Mouse (Mus musculus): ENCODE data around the gene Supt6.
"Not testable (repeated sequence)": the region's sequence is repeated elsewhere in the genome, so short reads cannot be mapped to it uniquely, and the experiment has no call there.

Supt6 gene

GRCm38 (mm10) chr11:78245627-78246317, at the start of gene Supt6, which contains the start of gene Sdf2:
Gene Supt6 (minus strand): TSS chr11:78245987.
Gene Sdf2 (plus strand): TSS chr11:78245746.
- DNase-seq (ENCODE audit: low read depth, low spot score): peak; percentile 84

- DNase-seq (ENCODE audit: low read depth, low spot score): no peak
These were observed 48.8 kb upstream of the Supt6 start for GRCm38 (mm10) chr11:78294585-78294984.

GRCm38 (mm10) chr11:78290654-78291053, 44.9 kb upstream of the Supt6 start, which contains the start of gene BC030499:
Gene BC030499 (plus strand): TSS chr11:78290841.
- DNase-seq (ENCODE audit: low read depth, low spot score): no peak

- DNase-seq (ENCODE audit: low read depth, low spot score): no peak
These were observed 43.5 kb upstream of the Supt6 start for GRCm38 (mm10) chr11:78289146-78289763.

GRCm38 (mm10) chr11:78279586-78279985, 33.8 kb upstream of the Supt6 start:
- no peak for DNase-seq (ENCODE audit: low read depth, low spot score)

- no peak for DNase-seq (ENCODE audit: low read depth, low spot score)
These were observed 33.1 kb upstream of the Supt6 start for GRCm38 (mm10) chr11:78278853-78279252.

GRCm38 (mm10) chr11:78276169-78276568, 30.4 kb upstream of the Supt6 start:
- DNase-seq (ENCODE audit: low read depth, low spot score): not testable (repeated sequence)

- no peak for DNase-seq (ENCODE audit: low read depth, low spot score)
These were observed 29.8 kb upstream of the Supt6 start for GRCm38 (mm10) chr11:78275596-78275995.

- DNase-seq (ENCODE audit: low read depth, low spot score): no peak
These were observed 26.2 kb upstream of the Supt6 start for GRCm38 (mm10) chr11:78271986-78272385.

GRCm38 (mm10) chr11:78265571-78265970, 19.8 kb upstream of the Supt6 start:
- no peak for DNase-seq (ENCODE audit: low read depth, low spot score)

- peak; percentile 28 for DNase-seq (ENCODE audit: low read depth, low spot score)
These were observed 16.8 kb upstream of the Supt6 start for GRCm38 (mm10) chr11:78262550-78262949.

GRCm38 (mm10) chr11:78261380-78262352, 15.9 kb upstream of the Supt6 start, which contains the start of gene 2610507B11Rik:
Gene 2610507B11Rik (plus strand): TSS chr11:78261752.
- DNase-seq (ENCODE audit: low read depth, low spot score): peak; percentile 89

GRCm38 (mm10) chr11:78260489-78261258, 14.9 kb upstream of the Supt6 start:
- no peak for DNase-seq (ENCODE audit: low read depth, low spot score)

- DNase-seq (ENCODE audit: low read depth, low spot score): no peak
These were observed 10.8 kb upstream of the Supt6 start for GRCm38 (mm10) chr11:78256618-78257017.

- no peak for DNase-seq (ENCODE audit: low read depth, low spot score)
These were observed 1.9 kb upstream of the Supt6 start for GRCm38 (mm10) chr11:78247727-78248140.

- no peak for DNase-seq (ENCODE audit: low read depth, low spot score)
These were observed 1.2 kb upstream of the Supt6 start for GRCm38 (mm10) chr11:78247012-78247348.

- DNase-seq (ENCODE audit: low read depth, low spot score): no peak
These were observed 678 bp upstream of the Supt6 start for GRCm38 (mm10) chr11:78246318-78247011.

GRCm38 (mm10) chr11:78245261-78245626, 543 bp downstream of the Supt6 start:
- DNase-seq (ENCODE audit: low read depth, low spot score): no peak

GRCm38 (mm10) chr11:78240193-78240857, 5.5 kb downstream of the Supt6 start:
- no peak for DNase-seq (ENCODE audit: low read depth, low spot score)

GRCm38 (mm10) chr11:78231518-78231917, 14.3 kb downstream of the Supt6 start:
- no peak for DNase-seq (ENCODE audit: low read depth, low spot score)
